Mouse (Mus musculus) limb, embryonic 14.5 days (tissue): ENCODE data around the gene Abhd17c. TPM values are rescaled to one million over a fixed set of nuclear protein-coding genes. Genes with fewer than 3 reads are reported as not detected.

Experiments
- ATAC-seq: fragments of 200-750 bp; cut with Nextera tagmentation; 2 replicates; pipeline ENCODE4 v1.8.0; 2017; ENCODE audit warnings: low read depth, moderate number of reproducible peaks, moderate TSS enrichment; ENCODE audit not compliant: low FRiP score
- DNase-seq: peaks from one replicate; pipeline ENCODE4 v3.0.0-alpha.2; 2015; ENCODE audit warnings: low spot score
- H3K27ac ChIP-seq: fragments of 300-500 bp; sonication (generic); replicated peaks from 2 replicates; pipeline ENCODE4 v1.5.1; 2014; ENCODE audit warnings: low read depth, mild to moderate bottlenecking, low read length, moderate library complexity, mixed read lengths
- H3K27me3 ChIP-seq: fragments of 300-500 bp; sonication (generic); 2 replicates; pipeline ENCODE4 v1.6.1; 2014; ENCODE audit warnings: low read length, mixed read lengths; ENCODE audit not compliant: control insufficient read depth, insufficient read depth
- H3K36me3 ChIP-seq: fragments of 300-500 bp; sonication (generic); 2 replicates; pipeline ENCODE4 v1.6.1; 2014; ENCODE audit warnings: mild to moderate bottlenecking, low read length, moderate library complexity, mixed read lengths; ENCODE audit not compliant: control insufficient read depth, insufficient read depth
- H3K4me1 ChIP-seq: fragments of 300-500 bp; sonication (generic); 2 replicates; pipeline ENCODE4 v1.6.1; 2014; ENCODE audit warnings: antibody characterized with exemption, low read length, mixed read lengths; ENCODE audit not compliant: control insufficient read depth, insufficient read depth
- H3K4me2 ChIP-seq: fragments of 300-500 bp; sonication (generic); replicated peaks from 2 replicates; pipeline ENCODE4 v1.6.1; 2014; ENCODE audit warnings: low read depth, mild to moderate bottlenecking, low read length, moderate library complexity; ENCODE audit not compliant: severe bottlenecking
- H3K4me3 ChIP-seq: fragments of 300-500 bp; sonication (generic); replicated peaks from 2 replicates; pipeline ENCODE4 v1.5.1; 2014; ENCODE audit warnings: low read length
- H3K9ac ChIP-seq: fragments of 300-500 bp; sonication (generic); 2 replicates; pipeline ENCODE4 v1.6.1; 2014; ENCODE audit warnings: mild to moderate bottlenecking, low read depth, low read length, moderate library complexity; ENCODE audit not compliant: severe bottlenecking
- H3K9me3 ChIP-seq: fragments of 300-500 bp; sonication (generic); 2 replicates; pipeline ENCODE4 v1.6.1; 2016; ENCODE audit warnings: low read length; ENCODE audit not compliant: control insufficient read depth
- POLR2A ChIP-seq: fragments of 200-500 bp; IDR thresholded peaks from 2 replicates; pipeline ENCODE4 v1.8.0; 2012; ENCODE audit warnings: inconsistent platforms, mild to moderate bottlenecking, moderate library complexity, borderline replicate concordance; ENCODE audit not compliant: insufficient read depth, insufficient read length; ENCODE audit errors: extremely low read depth
- WGBS: fragments of 180-500 bp; shearing (Covaris S2); extraction: QIAGEN DNeasy Blood & Tissue Kit; methylation state at CpG from one replicate; pipeline ENCODE4 v1.1.7; 2014; 5-methylcytosine and 5-hydroxymethylcytosine counted together
- polyA plus RNA-seq, 2 experiments: library from polyadenylated mRNA; depleted of rRNA in 1 of 2; stranded (reverse) in 1 of 2; unstranded in 1 of 2; fragments of >200 nt; fragmentation: Nextera tagmentation in 1 of 2; extraction: Ambion mirVana in 1 of 2; gene quantifications; 2 replicates each; pipeline versions ENCODE4 v1.2.1 to v1.2.3; 2012 to 2014

Gene Abhd17c
- polyA plus RNA-seq, 2 experiments: 41.5 to 45.6 TPM

- WGBS: 93% methylated on average over 1 of the region's 1 CpGs
- ATAC-seq: no peak
- H3K9ac ChIP-seq: no peak overlapping the region
Measured at GRCm38 (mm10) chr7:84102589-84102988, 49.1 kb downstream of the Abhd17c start.

GRCm38 (mm10) chr7:84100672-84101071, 51.0 kb downstream of the Abhd17c start:
- no peak for TF ChIP-seq POLR2A
- Histone ChIP-seq H3K9me3 (no peaks in the 10 kb centered on the region), H3K4me1 (no peaks in the 10 kb centered on the region), H3K4me3 (no peak overlapping the region), H3K4me2 (no peak overlapping the region), H3K36me3 (no peaks in the 10 kb centered on the region), H3K27ac (no peak overlapping the region), H3K27me3 (no peaks in the 10 kb centered on the region), H3K9ac (no peak overlapping the region)
- ATAC-seq: no peak
- whole genome bisulfite sequencing: 79% methylated on average over 3 of the region's 3 CpGs
- DNase-seq: no peak

More at GRCm38 (mm10) chr7:84102589-84102988, 49.1 kb downstream of the Abhd17c start:
- TF ChIP-seq POLR2A: no peak
- Histone ChIP-seq H3K36me3 (no peaks in the 10 kb centered on the region; the same call in 1 of the 2 replicates), H3K27ac (no peak overlapping the region), H3K27me3 (no peaks in the 10 kb centered on the region), H3K9me3 (no peaks in the 10 kb centered on the region), H3K4me1 (no peaks in the 10 kb centered on the region), H3K4me3 (no peak overlapping the region), H3K4me2 (no peak overlapping the region)
- DNase-seq: no peak

GRCm38 (mm10) chr7:84098098-84098497, 53.6 kb downstream of the Abhd17c start:
- H3K4me3 ChIP-seq: no peak overlapping the region
- ATAC-seq (no peak), DNase-seq (no peak)
- H3K27me3 ChIP-seq: no peaks in the 10 kb centered on the region
- H3K36me3 ChIP-seq: no peaks in the 10 kb centered on the region
- no peaks in the 10 kb centered on the region for H3K9me3 ChIP-seq
- H3K4me1 ChIP-seq: no peaks in the 10 kb centered on the region
- WGBS: 93% methylated on average over 1 of the region's 1 CpGs
- no peak for TF ChIP-seq POLR2A
- H3K27ac ChIP-seq: no peak overlapping the region
- H3K4me2 ChIP-seq: no peak overlapping the region
- H3K9ac ChIP-seq: no peak overlapping the region

- no peaks in the 10 kb centered on the region for H3K36me3 ChIP-seq
- DNase-seq: no peak
- 61% methylated on average over 6 of the region's 6 CpGs for WGBS
Measured at GRCm38 (mm10) chr7:84096501-84096900, 55.2 kb downstream of the Abhd17c start.

GRCm38 (mm10) chr7:84090793-84091192, 60.9 kb downstream of the Abhd17c start:
- WGBS: 57% methylated on average over 4 of the region's 4 CpGs
- no peak for TF ChIP-seq POLR2A
- peaks cover 2% of the 10 kb centered on the region; the same call in 1 of the 2 replicates for H3K4me1 ChIP-seq

More at GRCm38 (mm10) chr7:84096501-84096900, 55.2 kb downstream of the Abhd17c start:
- no peak for TF ChIP-seq POLR2A
- ATAC-seq: no peak
- H3K9me3 ChIP-seq: no peaks in the 10 kb centered on the region
- H3K27me3 ChIP-seq: no peaks in the 10 kb centered on the region
- no peak overlapping the region for H3K4me3 ChIP-seq
- H3K4me2 ChIP-seq: no peak overlapping the region
- no peak overlapping the region for H3K27ac ChIP-seq
- H3K9ac ChIP-seq: no peak overlapping the region
- H3K4me1 ChIP-seq: no peaks in the 10 kb centered on the region

GRCm38 (mm10) chr7:84089777-84090176, 61.9 kb downstream of the Abhd17c start:
- Histone ChIP-seq H3K4me1 (peaks cover 4% of the 10 kb centered on the region; the same call in 1 of the 2 replicates), H3K9ac (no peak overlapping the region), H3K4me3 (no peak overlapping the region), H3K27me3 (peaks cover 28% of the 10 kb centered on the region), H3K36me3 (no peaks in the 10 kb centered on the region), H3K9me3 (no peaks in the 10 kb centered on the region), H3K4me2 (no peak overlapping the region), H3K27ac (no peak overlapping the region)
- DNase-seq: no peak
- TF ChIP-seq POLR2A: no peak
- 19% methylated on average over 1 of the region's 1 CpGs for WGBS
- ATAC-seq: no peak

More at GRCm38 (mm10) chr7:84090793-84091192, 60.9 kb downstream of the Abhd17c start:
- peaks cover 18% of the 10 kb centered on the region for H3K27me3 ChIP-seq
- H3K9ac ChIP-seq: no peak overlapping the region
- no peak overlapping the region for H3K4me2 ChIP-seq
- ATAC-seq: no peak
- no peak overlapping the region for H3K27ac ChIP-seq
- H3K9me3 ChIP-seq: no peaks in the 10 kb centered on the region
- no peaks in the 10 kb centered on the region for H3K36me3 ChIP-seq
- no peak for DNase-seq
- H3K4me3 ChIP-seq: no peak overlapping the region
